Mouse (Mus musculus) erythroblast, embryonic 14.5 days (primary cell): ENCODE measurements around the gene Eif2b5. TPM values are rescaled to one million over a fixed set of nuclear protein-coding genes. Genes with fewer than 3 reads are reported as not detected.
"Not testable (repeated sequence)": the region's sequence is repeated elsewhere in the genome, so short reads cannot be mapped to it uniquely, and the experiment has no call there.

ENCODE experiments used
- H3K27me3 ChIP-seq: 2 replicates; pipeline ENCODE4 v1.6.1; 2012; ENCODE audit warnings: inconsistent platforms; ENCODE audit not compliant: control insufficient read depth
- H3K36me3 ChIP-seq: 2 replicates; pipeline ENCODE4 v1.6.1; 2012; ENCODE audit warnings: mild to moderate bottlenecking, inconsistent platforms; ENCODE audit not compliant: control insufficient read depth
- H3K4me1 ChIP-seq: 2 replicates; pipeline ENCODE4 v1.6.1; 2012; ENCODE audit warnings: inconsistent platforms; ENCODE audit not compliant: control insufficient read depth
- H3K4me3 ChIP-seq: replicated peaks from 2 replicates; pipeline ENCODE3; 2012; ENCODE audit warnings: moderate library complexity, mild to moderate bottlenecking, inconsistent platforms
- H3K9me3 ChIP-seq: 2 replicates; pipeline ENCODE4 v1.6.1; 2012; ENCODE audit warnings: low read length, inconsistent platforms, mixed read lengths; ENCODE audit not compliant: control insufficient read depth
- GATA1 ChIP-seq: IDR thresholded peaks from 2 replicates; pipeline ENCODE4 v1.6.1; 2012; ENCODE audit warnings: low read length, inconsistent platforms, mixed read lengths
- TAL1 ChIP-seq: IDR thresholded peaks from 3 replicates; pipeline ENCODE4 v1.6.1; 2012; ENCODE audit warnings: low read length, inconsistent platforms, mixed read lengths
- polyA plus RNA-seq: library from polyadenylated mRNA; stranded (reverse); fragments of >175 nt; gene quantifications from 2 replicates; pipeline ENCODE4 v1.2.3, GENCODE M21; 2012

The Eif2b5 gene
- polyA plus RNA-seq, result 0.70 and 0.73 TPM in 2 replicates

DNA sequence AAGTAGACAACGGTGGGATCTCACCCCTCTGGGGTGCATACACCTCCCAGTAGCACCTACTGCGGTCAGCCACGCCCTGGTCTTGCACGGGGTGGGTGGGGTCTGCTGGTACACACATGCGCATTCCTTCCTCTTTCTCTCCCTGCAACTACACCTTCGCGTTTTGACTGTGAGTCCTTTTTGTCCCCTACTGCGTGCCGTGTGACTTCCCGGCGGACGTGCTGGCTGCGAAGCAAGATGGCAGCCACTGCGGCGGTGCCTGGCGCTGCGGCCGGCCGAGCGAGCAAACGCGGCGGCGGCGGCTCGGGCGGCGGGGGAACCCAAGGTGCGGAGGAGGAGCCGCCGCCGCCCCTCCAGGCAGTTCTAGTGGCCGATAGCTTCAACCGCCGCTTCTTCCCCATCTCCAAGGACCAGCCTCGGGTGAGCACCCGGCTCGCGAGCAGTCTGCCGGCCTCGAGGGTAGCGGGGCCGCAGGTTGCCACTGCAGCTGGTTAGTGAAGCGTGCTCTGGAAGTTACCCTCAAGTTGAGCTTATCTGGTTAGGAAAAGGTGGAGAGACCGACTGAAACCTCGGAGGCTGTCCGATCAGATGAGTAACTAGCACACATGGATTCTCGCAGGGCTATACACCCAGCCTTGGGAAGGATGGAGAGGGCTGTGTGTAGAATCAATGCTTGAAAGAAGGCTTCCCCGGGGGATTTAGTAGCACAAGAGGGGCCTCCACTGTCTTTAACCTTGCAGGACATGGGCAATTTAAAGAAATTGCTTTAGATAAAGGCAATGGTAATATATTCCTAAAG, at the start of gene Eif2b5:
TSS of gene Eif2b5 (plus strand) at position 141 of the 799 bp plus-strand sequence.
- TF ChIP-seq GATA1 (no peak), TAL1 (no peak)
- Histone ChIP-seq H3K27me3 (peaks cover 6% of the 10 kb centered on the region), H3K36me3 (peaks cover 30% of the 10 kb centered on the region), H3K9me3 (no peaks in the 10 kb centered on the region), H3K4me1 (peaks cover 27% of the 10 kb centered on the region), H3K4me3 (peak within 1 kb of the TSS; percentile 70)

DNA sequence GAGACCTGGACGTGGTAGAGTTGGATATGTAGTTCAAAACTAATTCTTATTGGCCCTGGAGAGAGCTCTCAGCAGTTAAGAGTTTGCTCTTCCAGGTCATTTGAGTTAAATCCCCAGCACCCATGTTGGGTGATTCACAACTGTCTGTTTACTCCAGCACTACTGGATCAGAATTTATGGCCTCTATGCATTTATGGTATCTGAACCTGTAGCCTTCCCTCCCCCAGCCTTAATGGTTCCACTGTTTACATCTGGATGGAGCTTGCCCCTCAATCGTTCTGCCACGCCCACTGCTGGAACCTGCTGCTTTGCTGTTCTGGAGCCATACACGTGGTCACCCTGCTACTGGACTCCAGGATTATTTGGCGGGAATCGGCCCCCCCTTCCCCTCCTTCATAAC, 46.8 kb upstream of the Eif2b5 start:
- TF ChIP-seq GATA1 (no peak), TAL1 (no peak)
- no peaks in the 10 kb centered on the region for H3K36me3 ChIP-seq
- no peaks in the 10 kb centered on the region for H3K9me3 ChIP-seq
- no peaks in the 10 kb centered on the region for H3K4me1 ChIP-seq
- H3K4me3 ChIP-seq, result no peak overlapping the region
- no peaks in the 10 kb centered on the region for H3K27me3 ChIP-seq

DNA sequence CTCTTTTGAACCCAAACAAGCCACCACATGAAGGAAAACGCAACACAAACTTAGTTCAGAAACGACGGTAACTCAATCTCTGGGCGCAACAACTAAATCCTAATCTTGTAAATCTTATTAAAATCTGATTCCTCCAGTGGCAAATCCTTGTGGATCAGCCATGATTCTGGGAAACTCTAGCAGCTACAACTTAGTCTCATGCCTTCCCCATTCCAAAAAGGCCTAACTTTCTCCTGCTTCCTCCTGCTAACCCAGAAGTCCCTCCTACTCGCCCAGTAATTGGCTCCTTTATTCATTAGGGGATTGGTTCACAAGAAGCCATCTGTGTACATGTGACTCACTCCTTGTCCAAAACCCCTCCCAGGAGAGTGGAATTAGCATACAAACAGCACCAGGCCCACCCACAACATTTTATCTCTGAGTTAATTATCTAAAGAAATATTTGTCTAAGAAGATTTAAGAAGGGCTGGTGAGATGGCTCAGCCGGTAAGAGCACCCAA, 44.4 kb upstream of the Eif2b5 start:
- no peak for TF ChIP-seq GATA1
- no peak for TF ChIP-seq TAL1
- no peaks in the 10 kb centered on the region for H3K27me3 ChIP-seq
- no peak overlapping the region for H3K4me3 ChIP-seq
- no peaks in the 10 kb centered on the region for H3K9me3 ChIP-seq
- no peaks in the 10 kb centered on the region for H3K36me3 ChIP-seq
- H3K4me1 ChIP-seq, result no peaks in the 10 kb centered on the region

- H3K4me3 ChIP-seq, result no peak overlapping the region
- H3K4me1 ChIP-seq, result no peaks in the 10 kb centered on the region
- H3K27me3 ChIP-seq, result no peaks in the 10 kb centered on the region
- TF ChIP-seq TAL1 (no peak), GATA1 (no peak)
- no peaks in the 10 kb centered on the region for H3K36me3 ChIP-seq
- H3K9me3 ChIP-seq, result no peaks in the 10 kb centered on the region
These were observed 42.5 kb upstream of the Eif2b5 start for GRCm38 (mm10) chr16:20456106-20456505.

DNA sequence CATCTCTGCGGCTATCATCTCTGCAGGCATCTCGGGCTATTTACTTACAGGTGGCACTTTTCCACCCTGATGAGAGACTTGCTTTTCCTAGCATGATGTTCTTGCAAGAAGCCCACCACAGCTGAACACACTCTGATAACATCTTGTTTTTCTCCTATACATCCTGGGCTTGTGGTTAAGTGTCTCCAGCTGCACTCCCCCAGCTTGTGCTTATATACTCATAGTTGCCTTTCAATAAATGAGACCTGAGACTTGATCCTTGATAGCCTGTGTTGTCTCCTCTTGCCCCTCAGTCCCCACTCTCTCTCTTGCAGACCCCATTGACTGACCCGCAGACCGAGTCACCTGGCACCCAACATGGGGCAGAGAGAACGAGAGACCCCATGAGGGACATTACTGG, 39.9 kb upstream of the Eif2b5 start:
- H3K4me1 ChIP-seq, H3K27me3 ChIP-seq, H3K9me3 ChIP-seq, H3K36me3 ChIP-seq, H3K4me3 ChIP-seq: not testable (repeated sequence)

- no peaks in the 10 kb centered on the region for H3K9me3 ChIP-seq
- TF ChIP-seq TAL1, result no peak
- TF ChIP-seq GATA1, result no peak
- H3K36me3 ChIP-seq, result no peaks in the 10 kb centered on the region
- H3K4me1 ChIP-seq, result no peaks in the 10 kb centered on the region
- no peak overlapping the region for H3K4me3 ChIP-seq
- no peaks in the 10 kb centered on the region for H3K27me3 ChIP-seq
These were observed 33.9 kb upstream of the Eif2b5 start for GRCm38 (mm10) chr16:20464725-20465124.

DNA sequence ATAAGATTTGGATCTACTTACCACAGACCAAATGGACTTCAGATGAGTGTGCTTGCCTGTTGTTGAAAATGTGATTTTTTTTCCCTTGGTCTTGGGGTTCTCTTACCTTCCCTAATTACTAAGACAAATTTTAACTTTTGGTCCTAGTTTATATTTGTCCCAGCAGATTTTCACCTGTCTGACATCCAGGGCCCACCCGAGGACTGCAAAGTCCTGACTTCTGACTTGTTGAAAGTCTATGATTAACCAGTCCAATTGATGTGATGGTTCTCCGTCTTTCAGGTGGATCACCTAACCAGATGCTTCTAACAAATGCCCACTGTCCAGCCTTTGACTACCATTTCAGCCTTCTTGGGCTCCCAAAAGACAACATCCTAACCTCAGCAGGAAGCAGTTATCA, 27.6 kb upstream of the Eif2b5 start:
- H3K27me3 ChIP-seq, result no peaks in the 10 kb centered on the region
- H3K9me3 ChIP-seq, result no peaks in the 10 kb centered on the region
- no peaks in the 10 kb centered on the region for H3K36me3 ChIP-seq

GRCm38 (mm10) chr16:20471686-20472085, 26.9 kb upstream of the Eif2b5 start:
- H3K36me3 ChIP-seq, result no peaks in the 10 kb centered on the region
- no peaks in the 10 kb centered on the region for H3K4me1 ChIP-seq
- H3K4me3 ChIP-seq, result no peak overlapping the region
- H3K27me3 ChIP-seq, result no peaks in the 10 kb centered on the region
- no peaks in the 10 kb centered on the region for H3K9me3 ChIP-seq
- TF ChIP-seq GATA1, result no peak
- TF ChIP-seq TAL1, result no peak

More for the DNA sequence above, 27.6 kb upstream of the Eif2b5 start:
- H3K4me3 ChIP-seq, result no peak overlapping the region
- H3K4me1 ChIP-seq, result no peaks in the 10 kb centered on the region
- TF ChIP-seq TAL1 (no peak), GATA1 (no peak)

GRCm38 (mm10) chr16:20473748-20474147, 24.9 kb upstream of the Eif2b5 start:
- TF ChIP-seq GATA1, result no peak
- TF ChIP-seq TAL1, result no peak
- Histone ChIP-seq H3K4me1 (no peaks in the 10 kb centered on the region), H3K9me3 (no peaks in the 10 kb centered on the region)

More at GRCm38 (mm10) chr16:20473748-20474147, 24.9 kb upstream of the Eif2b5 start:
- Histone ChIP-seq H3K27me3 (no peaks in the 10 kb centered on the region), H3K4me3 (no peak overlapping the region), H3K36me3 (no peaks in the 10 kb centered on the region)
